Mouse (Mus musculus) embryonic fibroblast, embryonic 13.5 days (primary cell): ENCODE data around the gene Syt6.

ENCODE experiments used
- CTCF ChIP-seq: IDR thresholded peaks from 2 replicates; pipeline ENCODE4 v1.5.1; 2011; ENCODE audit warnings: mild to moderate bottlenecking, control low read depth, low read length, moderate library complexity, borderline replicate concordance; ENCODE audit not compliant: insufficient read depth
- POLR2A ChIP-seq: IDR thresholded peaks from 2 replicates; pipeline ENCODE4 v1.6.1; 2011; ENCODE audit warnings: low read depth, mild to moderate bottlenecking, control low read depth, low read length, moderate library complexity

DNA sequence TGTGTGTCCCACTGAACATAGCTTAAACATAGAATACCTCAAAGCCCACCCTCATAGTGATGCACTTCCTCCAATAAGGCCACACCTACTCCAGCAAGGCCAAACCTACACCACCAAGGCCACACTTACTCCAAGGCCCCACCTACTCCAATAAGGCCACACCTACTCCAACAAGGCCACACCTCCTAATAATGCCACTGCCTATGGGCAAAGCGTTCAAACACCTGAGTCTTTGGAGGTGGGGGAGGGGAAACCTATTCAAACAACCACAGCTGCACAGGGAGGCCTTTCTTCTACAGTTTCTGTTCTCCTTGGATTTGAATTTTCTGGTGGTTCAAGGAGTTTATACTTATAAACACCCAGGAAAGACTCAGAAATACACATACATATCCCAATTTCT lies 114.0 kb downstream of the Syt6 start:
- TF ChIP-seq CTCF (no peak), POLR2A (no peak)
